Mouse (Mus musculus) myocyte (in vitro differentiated cells): Measurements from ENCODE around the gene Pagr1b. TPM values are rescaled to one million over a fixed set of nuclear protein-coding genes. Genes with fewer than 3 reads are reported as not detected.

ENCODE experiments used
- H3K27me3 ChIP-seq: one replicate; pipeline ENCODE4 v1.6.1; 2011; ENCODE audit not compliant: control insufficient read depth, insufficient read depth, insufficient read length
- H3K36me3 ChIP-seq: one replicate; pipeline ENCODE4 v1.6.1; 2011; ENCODE audit not compliant: control insufficient read depth, insufficient read depth
- H3K4me2 ChIP-seq: one replicate; pipeline ENCODE4 v1.6.1; 2011; ENCODE audit warnings: low read depth, control low read depth
- H3K4me3 ChIP-seq: one replicate; pipeline ENCODE4 v1.5.1; 2011; ENCODE audit warnings: mild to moderate bottlenecking, control low read depth, moderate library complexity
- H3K79me2 ChIP-seq: one replicate; pipeline ENCODE4 v1.6.1; 2011; ENCODE audit not compliant: control insufficient read depth, insufficient read depth
- H3ac ChIP-seq: one replicate; pipeline ENCODE4 v1.6.1; 2011; ENCODE audit not compliant: control insufficient read depth, insufficient read length
- CEBPB ChIP-seq: IDR thresholded peaks from 2 replicates; pipeline ENCODE4 v1.6.1; 2011; ENCODE audit warnings: mild to moderate bottlenecking, moderate library complexity; ENCODE audit not compliant: poor library complexity, insufficient read depth, severe bottlenecking
- E2F4 ChIP-seq: IDR thresholded peaks from one replicate; pipeline ENCODE4 v1.6.1; 2011; ENCODE audit warnings: mild to moderate bottlenecking, control low read depth, moderate library complexity; ENCODE audit not compliant: insufficient read depth
- MAX ChIP-seq: IDR thresholded peaks from one replicate; pipeline ENCODE4 v1.6.1; 2011; ENCODE audit warnings: low read depth, mild to moderate bottlenecking, control low read depth
- MYOD1 ChIP-seq, 3 experiments: IDR thresholded peaks; one replicate each; pipeline ENCODE4 v1.6.1; 2011; ENCODE audit warnings: control low read depth in 2 of 3, low read depth in 2 of 3, mild to moderate bottlenecking in 2 of 3, moderate library complexity in 1 of 3; ENCODE audit not compliant: insufficient read length in 2 of 3, control insufficient read depth in 1 of 3
- MYOG ChIP-seq, 3 experiments: IDR thresholded peaks; one replicate each; pipeline ENCODE4 v1.6.1; 2011; ENCODE audit warnings: control low read depth in 2 of 3, low read depth in 2 of 3, mild to moderate bottlenecking in 2 of 3; ENCODE audit not compliant: insufficient read length in 2 of 3, control insufficient read depth in 1 of 3, insufficient read depth in 1 of 3
- POLR2A ChIP-seq: IDR thresholded peaks from one replicate; pipeline ENCODE4 v1.6.1; 2011; ENCODE audit warnings: low read depth, mild to moderate bottlenecking, control low read depth, moderate library complexity; ENCODE audit not compliant: insufficient read length
- POLR2AphosphoS2 ChIP-seq: IDR thresholded peaks from one replicate; pipeline ENCODE4 v1.6.1; 2011; ENCODE audit warnings: low read depth, control low read depth; ENCODE audit not compliant: insufficient read length
- REST ChIP-seq: IDR thresholded peaks from one replicate; pipeline ENCODE4 v1.6.1; 2011; ENCODE audit warnings: mild to moderate bottlenecking, control low read depth, moderate library complexity; ENCODE audit not compliant: insufficient read depth, insufficient read length
- SRF ChIP-seq: IDR thresholded peaks from one replicate; pipeline ENCODE4 v1.6.1; 2011; ENCODE audit warnings: low read depth; ENCODE audit not compliant: control insufficient read depth, insufficient read length
- TCF12 ChIP-seq: IDR thresholded peaks from one replicate; pipeline ENCODE4 v1.6.1; 2011; ENCODE audit warnings: mild to moderate bottlenecking, control low read depth; ENCODE audit not compliant: poor library complexity, insufficient read depth, severe bottlenecking
- TCF3 ChIP-seq: IDR thresholded peaks from one replicate; pipeline ENCODE4 v1.6.1; 2011; ENCODE audit warnings: low read depth, control low read depth; ENCODE audit not compliant: insufficient read length
- USF1 ChIP-seq: IDR thresholded peaks from one replicate; pipeline ENCODE4 v1.6.1; 2011; ENCODE audit warnings: low read depth, mild to moderate bottlenecking, control low read depth, moderate library complexity
- polyA plus RNA-seq: library from polyadenylated mRNA; unstranded; fragments of >200 nt; fragmentation: generic; extraction: Trizol; gene quantifications from one replicate; pipeline ENCODE4 v1.2.1, GENCODE M21; 2012; ENCODE audit warnings: missing spikeins

The Pagr1b gene
- polyA plus RNA-seq, 1 experiment = 0.95 TPM

- peak overlapping the region; percentile 95 for H3K4me3 ChIP-seq
- H3K36me3 ChIP-seq = peaks cover 14% of the 10 kb centered on the region
- H3K27me3 ChIP-seq = peaks cover 7% of the 10 kb centered on the region
- peak overlapping the region; percentile 51 for H3K4me2 ChIP-seq
- TF ChIP-seq TCF12 = no peak
- TF ChIP-seq MYOD1 (IDR thresholded peaks at IDR 0.05; ENCODE audit: control insufficient read depth in 1 of 3, insufficient read length in 2 of 3, low read depth in 2 of 3) = no peak
- TF ChIP-seq TCF3 = no peak
- TF ChIP-seq POLR2A = no peak
- TF ChIP-seq MAX = no peak
- TF ChIP-seq POLR2AphosphoS2 = no peak
- no peak for TF ChIP-seq SRF
- no peak for TF ChIP-seq CEBPB
- H3K79me2 ChIP-seq = peaks cover 13% of the 10 kb centered on the region
- no peak overlapping the region for H3ac ChIP-seq
These were observed 40.8 kb downstream of the Pagr1b start for GRCm38 (mm10) chr7:126975493-126975892.

DNA sequence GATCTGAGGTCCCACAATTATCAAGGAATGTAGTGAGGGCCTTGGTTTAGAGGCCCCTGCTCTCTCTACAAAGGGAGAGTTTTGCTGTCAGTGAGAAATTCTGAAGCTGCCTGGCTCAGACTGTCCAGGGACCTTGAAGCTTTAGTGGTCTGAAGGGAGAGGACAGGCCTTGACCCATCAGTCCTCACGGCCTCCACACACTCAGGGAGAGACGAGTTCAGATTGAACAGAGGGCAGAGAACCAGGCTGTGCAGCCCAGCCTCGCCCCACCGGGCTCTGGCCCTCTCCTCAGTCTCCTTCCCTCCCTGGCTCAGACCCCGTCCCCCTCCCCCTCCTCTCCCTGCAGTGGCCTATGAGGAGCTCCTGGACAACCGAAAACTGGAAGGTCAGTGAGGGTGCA is 48.9 kb downstream of the Pagr1b start:
- no peaks in the 10 kb centered on the region for H3K79me2 ChIP-seq
- H3ac ChIP-seq = no peak overlapping the region
- no peak for TF ChIP-seq POLR2AphosphoS2
- TF ChIP-seq POLR2A = no peak
- TF ChIP-seq MAX = no peak
- TF ChIP-seq SRF = no peak
- no peak for TF ChIP-seq CEBPB
- TF ChIP-seq E2F4 = no peak
- no peak for TF ChIP-seq MYOD1 (IDR thresholded peaks at IDR 0.05; ENCODE audit: control insufficient read depth in 1 of 3, insufficient read length in 2 of 3, low read depth in 2 of 3)
- TF ChIP-seq MYOG (IDR thresholded peaks at IDR 0.05; ENCODE audit: control insufficient read depth in 1 of 3, insufficient read depth in 1 of 3, insufficient read length in 2 of 3, low read depth in 2 of 3) = no peak
- TF ChIP-seq REST = no peak
- TF ChIP-seq TCF12 = no peak
- no peaks in the 10 kb centered on the region for H3K36me3 ChIP-seq
- H3K4me3 ChIP-seq = no peak overlapping the region
- H3K4me2 ChIP-seq = no peak overlapping the region
- H3K27me3 ChIP-seq = peaks cover 57% of the 10 kb centered on the region

DNA sequence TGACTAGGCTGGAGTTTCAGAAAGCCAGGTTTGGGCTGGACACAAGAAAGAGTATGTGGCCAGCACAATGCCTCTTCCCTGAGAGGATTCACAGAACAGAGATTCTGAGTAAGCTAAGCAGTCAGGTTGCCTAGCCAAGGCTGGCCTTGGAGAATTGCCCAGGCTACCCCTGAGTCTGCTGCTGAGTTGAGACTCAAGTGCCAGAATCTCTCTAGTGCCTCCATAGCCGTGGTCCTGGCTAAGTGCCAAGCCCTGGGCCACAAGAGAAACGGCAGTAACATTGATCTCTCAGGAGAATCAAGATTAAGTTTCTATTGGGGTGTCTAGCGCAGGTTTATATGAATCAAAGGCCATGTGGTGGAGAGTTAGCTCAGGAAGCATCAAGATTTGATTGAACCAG is 50.7 kb downstream of the Pagr1b start:
- no peaks in the 10 kb centered on the region for H3K36me3 ChIP-seq

GRCm38 (mm10) chr7:126963548-126964286 is 52.6 kb downstream of the Pagr1b start:
- TF ChIP-seq POLR2AphosphoS2 (no peak), CEBPB (no peak), MYOG (IDR thresholded peaks at IDR 0.05; ENCODE audit: control insufficient read depth in 1 of 3, insufficient read depth in 1 of 3, insufficient read length in 2 of 3, low read depth in 2 of 3) (no peak), SRF (no peak), E2F4 (no peak), TCF3 (no peak), POLR2A (no peak), USF1 (no peak), MAX (no peak), TCF12 (no peak), REST (no peak), MYOD1 (IDR thresholded peaks at IDR 0.05; ENCODE audit: control insufficient read depth in 1 of 3, insufficient read length in 2 of 3, low read depth in 2 of 3) (no peak)
- Histone ChIP-seq H3K4me3 (no peak overlapping the region), H3K79me2 (no peaks in the 10 kb centered on the region), H3ac (no peak overlapping the region), H3K36me3 (no peaks in the 10 kb centered on the region), H3K27me3 (peaks cover 71% of the 10 kb centered on the region), H3K4me2 (no peak overlapping the region)

More for the DNA sequence above, 50.7 kb downstream of the Pagr1b start:
- no peak overlapping the region for H3K4me3 ChIP-seq
- TF ChIP-seq POLR2AphosphoS2 = no peak
- no peak for TF ChIP-seq SRF
- TF ChIP-seq POLR2A = no peak
- TF ChIP-seq E2F4 = no peak
- no peak for TF ChIP-seq REST
- no peak for TF ChIP-seq MYOD1 (IDR thresholded peaks at IDR 0.05; ENCODE audit: control insufficient read depth in 1 of 3, insufficient read length in 2 of 3, low read depth in 2 of 3)
- TF ChIP-seq MYOG (IDR thresholded peaks at IDR 0.05; ENCODE audit: control insufficient read depth in 1 of 3, insufficient read depth in 1 of 3, insufficient read length in 2 of 3, low read depth in 2 of 3) = no peak
- TF ChIP-seq TCF3 = no peak
- TF ChIP-seq CEBPB = no peak
- no peak for TF ChIP-seq USF1
- no peak overlapping the region for H3K4me2 ChIP-seq
- no peaks in the 10 kb centered on the region for H3K79me2 ChIP-seq
- peaks cover 63% of the 10 kb centered on the region for H3K27me3 ChIP-seq
- H3ac ChIP-seq = no peak overlapping the region
